ENCODE assay signal across 8 mouse cellular contexts in genomic region chr19:36347831-36348160, GRCm38 (mm10). TPM values are rescaled to one million over a fixed set of nuclear protein-coding genes. Genes with fewer than 3 reads are reported as not detected.
DNase-seq lines count a peak whose midpoint lies in the region; ATAC-seq and TF ChIP-seq lines count a peak whose summit lies in the region.

No protein-coding gene starts in this region.

- peaks cover 10% of the 10 kb centered on the region for H3K4me1 ChIP-seq in erythroblast, embryonic 14.5 days (ENCODE audit: control insufficient read depth)
- peaks cover 13% of the 10 kb centered on the region for H3K4me1 ChIP-seq in thymus, adult 2 months (replicated peaks; ENCODE audit: control insufficient read depth, insufficient read depth, low read length)
- peaks cover 10% of the 10 kb centered on the region; the same call in 1 of the 2 replicates for H3K4me1 ChIP-seq in limb, embryonic 15.5 days
- H3K4me1 ChIP-seq in stomach, postnatal 0 days (replicated peaks; ENCODE audit: control insufficient read depth, insufficient read depth): no peaks in the 10 kb centered on the region

- H3K9ac ChIP-seq in limb, embryonic 15.5 days: peak overlapping the region; percentile 51; the same call in 1 of the 2 replicates
- H3K9ac ChIP-seq in stomach, postnatal 0 days (ENCODE audit: low read length): peak overlapping the region; percentile 67

- no peak for ATAC-seq in erythroblast, adult 5-6 weeks (replicated peaks; ENCODE audit: low FRiP score, poor library complexity, severe bottlenecking)
- ATAC-seq in limb, embryonic 15.5 days (ENCODE audit: insufficient number of reproducible peaks, low FRiP score, low TSS enrichment, low read depth): no peak
- ATAC-seq in stomach, postnatal 0 days (ENCODE audit: low FRiP score, low TSS enrichment): no peak

- peak overlapping the region; percentile 7; the same call in 1 of the 2 replicates for H3K27ac ChIP-seq in thymus, adult 2 months (ENCODE audit: control insufficient read depth, insufficient read depth, low read length)
- no peak overlapping the region for H3K27ac ChIP-seq in limb, embryonic 15.5 days
- H3K27ac ChIP-seq in stomach, postnatal 0 days (replicated peaks): no peak overlapping the region; the same call in 1 of the 2 replicates

- peak overlapping the region; percentile 54 for H3K4me3 ChIP-seq in erythroblast, embryonic 14.5 days (replicated peaks)
- H3K4me3 ChIP-seq in thymus, adult 2 months (ENCODE audit: control insufficient read depth, insufficient read depth, low read length): peak overlapping the region; percentile 89
- H3K4me3 ChIP-seq in limb, embryonic 15.5 days: peak overlapping the region; percentile 72
- H3K4me3 ChIP-seq in stomach, postnatal 0 days (ENCODE audit: low read depth, low read length): peak overlapping the region; percentile 74

- intact Hi-C loops in left cerebral cortex, postnatal 4 days (cut with DNase I): loop anchor here (5.0 kb wide), 1 partner anchor 235 kb away; no protein-coding TSS in a partner anchor

- H3K36me3 ChIP-seq in erythroblast, embryonic 14.5 days (ENCODE audit: control insufficient read depth): no peaks in the 10 kb centered on the region
- no peaks in the 10 kb centered on the region for H3K36me3 ChIP-seq in thymus, adult 2 months (ENCODE audit: control insufficient read depth, insufficient read depth, low read length)
- no peaks in the 10 kb centered on the region for H3K36me3 ChIP-seq in limb, embryonic 15.5 days
- no peaks in the 10 kb centered on the region for H3K36me3 ChIP-seq in stomach, postnatal 0 days (ENCODE audit: control insufficient read depth, insufficient read depth, low read length)

- no peak for TF ChIP-seq POLR2A in thymus, adult 2 months (IDR thresholded peaks at IDR 0.05; ENCODE audit: control insufficient read depth, extremely low read depth, insufficient read depth, low read length, poor library complexity)

- TF ChIP-seq EP300 in stomach, postnatal 0 days (optimal IDR thresholded peaks at IDR 0.05): no peak

- TF ChIP-seq CTCF in thymus, adult 2 months (IDR thresholded peaks at IDR 0.05; ENCODE audit: borderline replicate concordance, control insufficient read depth, extremely low read depth, insufficient read depth, low read length, poor library complexity): no peak
- no peak for TF ChIP-seq CTCF in stomach, postnatal 0 days (IDR thresholded peaks at IDR 0.05; ENCODE audit: low read depth)

- peaks cover 59% of the 10 kb centered on the region for H3K27me3 ChIP-seq in erythroblast, embryonic 14.5 days (ENCODE audit: control insufficient read depth)
- no peaks in the 10 kb centered on the region for H3K27me3 ChIP-seq in thymus, adult 2 months (ENCODE audit: control insufficient read depth, insufficient read depth, low read length)
- H3K27me3 ChIP-seq in limb, embryonic 15.5 days: peaks cover 56% of the 10 kb centered on the region
- H3K27me3 ChIP-seq in stomach, postnatal 0 days (ENCODE audit: control insufficient read depth, insufficient read depth, low read length): 0 out of 2 replicates have a peak, but pooled peaks cover 2% of the 10 kb centered on the region

- peak overlapping the region; percentile 100 for H3K4me2 ChIP-seq in limb, embryonic 15.5 days
- peak overlapping the region; percentile 100 for H3K4me2 ChIP-seq in stomach, postnatal 0 days (replicated peaks; ENCODE audit: low read depth)

- no peaks in the 10 kb centered on the region for H3K9me3 ChIP-seq in erythroblast, embryonic 14.5 days (ENCODE audit: control insufficient read depth, low read length)
- H3K9me3 ChIP-seq in limb, embryonic 15.5 days: no peaks in the 10 kb centered on the region
- H3K9me3 ChIP-seq in stomach, postnatal 0 days (ENCODE audit: control insufficient read depth, low read length): no peaks in the 10 kb centered on the region

- DNase-seq in thymus, adult 2 months: no peak
- DNase-seq in thymus, postnatal 0 days (ENCODE audit: low spot score): no peak
- DNase-seq in stomach, postnatal 0 days (ENCODE audit: low spot score): no peak
- no peak for DNase-seq in left cerebral cortex, postnatal 4 days
- DNase-seq in thymus, postnatal 25 days: no peak

- 2% methylated on average over 11 of the region's 11 CpGs for WGBS in thymus, adult 2 months
- WGBS in limb, embryonic 15.5 days: under 1% methylated on average over 11 of the region's 11 CpGs
- WGBS in stomach, postnatal 0 days: 3% methylated on average over 11 of the region's 11 CpGs

RNA-seq across cellular contexts. Expression of gene Pcgf5, which starts 0.3 kb away (rescaled TPM):
- 0.57 and 0.65 TPM in 2 replicates for polyA plus RNA-seq in erythroblast, embryonic 14.5 days (2012)
- total RNA-seq in erythroblast, adult 5-6 weeks (2015; ENCODE audit: low replicate concordance): 18.6 and 27.2 TPM in 2 replicates
- total RNA-seq in erythroblast, adult 5-6 weeks (2017; ENCODE audit: low replicate concordance): 48.1 and 71.7 TPM in 2 replicates
- polyA plus RNA-seq in thymus, adult 2 months (2012; rRNA removed): 18.5 and 21.2 TPM in 2 replicates
- polyA plus RNA-seq in thymus, postnatal 0 days (2015; fragmentation: Nextera tagmentation; extraction: Ambion mirVana): 41.5 and 46.6 TPM in 2 replicates
- polyA plus RNA-seq in limb, embryonic 15.5 days (2015; fragmentation: Nextera tagmentation; extraction: Ambion mirVana): 8.5 and 8.9 TPM in 2 replicates
- 13.3 and 14.3 TPM in 2 replicates for polyA plus RNA-seq in stomach, postnatal 0 days (2015; fragmentation: Nextera tagmentation; extraction: Ambion mirVana)
- total RNA-seq in left cerebral cortex, postnatal 4 days (2021): 1 to 10 TPM; 6.8 to 8.9 TPM
